Mouse (Mus musculus) C2C12 (cell line): ENCODE data around the gene Cltc.

Source experiments
- CEBPB ChIP-seq: IDR thresholded peaks from one replicate; pipeline ENCODE4 v1.6.1; 2011; ENCODE audit warnings: low read depth, mild to moderate bottlenecking, control low read depth, moderate library complexity
- CTCF ChIP-seq: IDR thresholded peaks from one replicate; pipeline ENCODE4 v1.5.1; 2011; ENCODE audit not compliant: control insufficient read depth, insufficient read depth, insufficient read length
- MYOG ChIP-seq: IDR thresholded peaks from one replicate; pipeline ENCODE4 v1.6.1; 2011; ENCODE audit not compliant: control insufficient read depth, insufficient read length; ENCODE audit errors: extremely low read depth
- USF1 ChIP-seq: IDR thresholded peaks from one replicate; pipeline ENCODE4 v1.6.1; 2011; ENCODE audit warnings: low read depth, mild to moderate bottlenecking, control low read depth, moderate library complexity

DNA sequence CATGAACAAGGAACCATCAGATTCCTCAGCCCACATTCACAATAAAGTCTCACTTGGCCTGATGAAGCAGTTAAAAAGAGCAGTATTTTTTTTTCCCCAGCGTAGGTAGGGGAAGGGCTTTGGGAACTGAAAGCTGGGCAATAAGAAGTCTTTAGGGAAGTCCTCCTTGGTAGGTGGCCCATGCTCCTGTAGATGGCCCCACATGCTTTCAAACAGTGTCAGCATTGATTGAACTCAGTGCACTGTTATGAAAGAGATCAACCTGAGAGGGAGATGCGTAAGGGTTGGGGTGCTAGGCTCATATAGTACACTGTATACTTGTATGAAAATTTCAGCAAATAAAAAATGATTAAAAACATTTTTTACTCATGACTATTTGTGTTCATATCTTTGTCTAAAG, 65.4 kb downstream of the Cltc start:
- TF ChIP-seq MYOG (no peak), CEBPB (no peak), CTCF (no peak), USF1 (no peak)
